Mouse (Mus musculus): Measurements from ENCODE around the gene Mob3b.

- TF ChIP-seq CTCF (IDR thresholded peaks at IDR 0.05; ENCODE audit: low read depth, low read length) (no peak), GATA1 (IDR thresholded peaks at IDR 0.05; ENCODE audit: borderline replicate concordance, low read length) (no peak), TAL1 (conservative IDR thresholded peaks at IDR 0.05; ENCODE audit: low read depth, low read length) (no peak)
Observed at GRCm38 (mm10) chr4:34983511-34983910, 173.8 kb downstream of the Mob3b start.

Measured in G1E (cell line).